In genomic region chr7:125601280-125601670, GRCm38 (mm10) we compare ENCODE assay signal across 26 mouse cellular contexts. TPM values are rescaled to one million over a fixed set of nuclear protein-coding genes. Genes with fewer than 3 reads are reported as not detected.
A peak's percentile ranks its signal among the peaks of the same experiment; 100 is the strongest.
DNase-seq lines count a peak whose midpoint lies in the region; ATAC-seq and TF ChIP-seq lines count a peak whose summit lies in the region.
"Had no signal": no experiment of that assay in that cellular context is flagged by ENCODE, and none has a peak within 500 bp of the region (broad histone marks: within the 10 kb centered on the region; RNA-seq: fewer than 3 reads in every experiment).

No protein-coding gene starts in this region.

- TF ChIP-seq POLR2A in thymus, adult 2 months (IDR thresholded peaks at IDR 0.05; ENCODE audit: control insufficient read depth, extremely low read depth, insufficient read depth, low read length, poor library complexity) = no peak

- ATAC-seq in heart, embryonic 12.5 days (ENCODE audit: insufficient number of reproducible peaks, low FRiP score) = no peak
- ATAC-seq in hindbrain, embryonic 11.5 days (ENCODE audit: low FRiP score) = no peak
- ATAC-seq: CD4-positive, CD25-positive, alpha-beta regulatory T cell, adult 4 months; forebrain, embryonic 14.5 days; hindbrain, postnatal 0 days; intestine, postnatal 0 days; lung, postnatal 0 days; midbrain, embryonic 13.5 days; Patski had no signal

- H3K9ac ChIP-seq in heart, embryonic 12.5 days = no peak overlapping the region
- H3K9ac ChIP-seq in hindbrain, embryonic 11.5 days (ENCODE audit: low read depth, low read length) = no peak overlapping the region
- H3K9ac ChIP-seq: embryonic facial prominence, embryonic 15.5 days; kidney, embryonic 15.5 days; liver, embryonic 14.5 days; midbrain, embryonic 13.5 days; stomach, embryonic 15.5 days had no signal

- WGBS in heart, embryonic 12.5 days = 80% methylated on average over 6 of the region's 6 CpGs
- WGBS in thymus, adult 2 months = 77% methylated on average over 6 of the region's 6 CpGs
- WGBS in macrophage (ENCODE audit: missing documents) = 71% methylated on average over 6 of the region's 6 CpGs
- 90% methylated on average over 6 of the region's 6 CpGs for WGBS in hindbrain, embryonic 11.5 days

- no peak overlapping the region for H3K4me3 ChIP-seq in heart, embryonic 12.5 days
- no peak overlapping the region for H3K4me3 ChIP-seq in thymus, adult 2 months (ENCODE audit: control insufficient read depth, insufficient read depth, low read length)
- peak overlapping the region; percentile 0; the same call in 1 of the 2 replicates for H3K4me3 ChIP-seq in macrophage (ENCODE audit: inconsistent target)
- no peak overlapping the region for H3K4me3 ChIP-seq in hindbrain, embryonic 11.5 days (ENCODE audit: low read depth, low read length)
- H3K4me3 ChIP-seq: embryonic facial prominence, embryonic 15.5 days; hindbrain, embryonic 10.5 days; kidney, embryonic 15.5 days; midbrain, embryonic 13.5 days; stomach, embryonic 15.5 days had no signal

- H3K27me3 ChIP-seq in heart, embryonic 12.5 days (replicated peaks) = no peaks in the 10 kb centered on the region
- no peaks in the 10 kb centered on the region for H3K27me3 ChIP-seq in thymus, adult 2 months (ENCODE audit: control insufficient read depth, insufficient read depth, low read length)
- no peaks in the 10 kb centered on the region for H3K27me3 ChIP-seq in hindbrain, embryonic 11.5 days (ENCODE audit: control insufficient read depth, insufficient read depth, low read length)
- H3K27me3 ChIP-seq: embryonic facial prominence, embryonic 15.5 days; kidney, embryonic 15.5 days; midbrain, embryonic 13.5 days; stomach, embryonic 15.5 days had no signal

- no peaks in the 10 kb centered on the region for H3K36me3 ChIP-seq in heart, embryonic 12.5 days
- H3K36me3 ChIP-seq in thymus, adult 2 months (ENCODE audit: control insufficient read depth, insufficient read depth, low read length) = no peaks in the 10 kb centered on the region
- H3K36me3 ChIP-seq in macrophage (ENCODE audit: inconsistent target) = no peaks in the 10 kb centered on the region
- no peaks in the 10 kb centered on the region for H3K36me3 ChIP-seq in hindbrain, embryonic 11.5 days (ENCODE audit: control insufficient read depth, insufficient read depth, low read length)
- H3K36me3 ChIP-seq: embryonic facial prominence, embryonic 15.5 days; hindbrain, embryonic 10.5 days; kidney, embryonic 15.5 days; midbrain, embryonic 13.5 days; stomach, embryonic 15.5 days had no signal

- no peak overlapping the region for H3K27ac ChIP-seq in heart, embryonic 12.5 days (ENCODE audit: poor library complexity, severe bottlenecking)
- H3K27ac ChIP-seq in thymus, adult 2 months (ENCODE audit: control insufficient read depth, insufficient read depth, low read length) = peak overlapping the region; percentile 28; the same call in 1 of the 2 replicates
- peak overlapping the region; percentile 98 for H3K27ac ChIP-seq in macrophage
- no peak overlapping the region for H3K27ac ChIP-seq in hindbrain, embryonic 11.5 days (ENCODE audit: low read depth, low read length)
- H3K27ac ChIP-seq: embryonic facial prominence, embryonic 15.5 days; hindbrain, postnatal 0 days; kidney, embryonic 15.5 days; liver, embryonic 14.5 days; midbrain, embryonic 13.5 days; stomach, embryonic 15.5 days had no signal

- no peak overlapping the region for H3K4me2 ChIP-seq in heart, embryonic 12.5 days
- H3K4me2 ChIP-seq in hindbrain, embryonic 11.5 days (replicated peaks; ENCODE audit: low read depth, low read length) = no peak overlapping the region
- H3K4me2 ChIP-seq: embryonic facial prominence, embryonic 15.5 days; heart, embryonic 11.5 days; kidney, embryonic 15.5 days; midbrain, embryonic 13.5 days; stomach, embryonic 15.5 days had no signal

- TF ChIP-seq CTCF in thymus, adult 2 months (IDR thresholded peaks at IDR 0.05; ENCODE audit: borderline replicate concordance, control insufficient read depth, extremely low read depth, insufficient read depth, low read length, poor library complexity) = no peak

- peaks cover 10% of the 10 kb centered on the region for H3K4me1 ChIP-seq in heart, embryonic 12.5 days (replicated peaks)
- H3K4me1 ChIP-seq in thymus, adult 2 months (replicated peaks; ENCODE audit: control insufficient read depth, insufficient read depth, low read length) = peaks cover 75% of the 10 kb centered on the region
- no peaks in the 10 kb centered on the region for H3K4me1 ChIP-seq in hindbrain, embryonic 11.5 days (replicated peaks; ENCODE audit: control insufficient read depth, insufficient read depth, low read length)
- H3K4me1 ChIP-seq: midbrain, embryonic 13.5 days had no signal

- peaks cover 37% of the 10 kb centered on the region; the same call in 1 of the 2 replicates for H3K79me2 ChIP-seq in macrophage (ENCODE audit: inconsistent target)

- H3K9me3 ChIP-seq in heart, embryonic 12.5 days (replicated peaks) = no peaks in the 10 kb centered on the region
- no peaks in the 10 kb centered on the region for H3K9me3 ChIP-seq in hindbrain, embryonic 11.5 days (ENCODE audit: control insufficient read depth, low read length)
- H3K9me3 ChIP-seq: embryonic facial prominence, embryonic 15.5 days; hindbrain, embryonic 10.5 days; kidney, embryonic 15.5 days; midbrain, embryonic 13.5 days; stomach, embryonic 15.5 days had no signal

- peak; percentile 75 for DNase-seq in heart, adult 11 months
- DNase-seq in thymus, adult 2 months = no peak
- no peak for DNase-seq in thymus, postnatal 14 days
- DNase-seq in hindbrain, embryonic 11.5 days (ENCODE audit: low spot score) = no peak
- DNase-seq in embryo, embryonic 10 days (ENCODE audit: low spot score) = no peak
- DNase-seq in gastrocnemius, adult 18-20 months (ENCODE audit: low spot score) = no peak
- DNase-seq: adrenal gland, adult 2 months; cerebellum, adult 8-10 months; cerebellum, postnatal 36 days; heart, postnatal 10 days had no signal

RNA-seq across cellular contexts. Expression of gene Il21r, which starts 2.0 kb away (rescaled TPM):
- 0.18 and 0.23 TPM in 2 replicates for polyA plus RNA-seq in heart, embryonic 12.5 days (2016; fragmentation: Nextera tagmentation; extraction: Ambion mirVana)
- polyA plus RNA-seq in thymus, adult 2 months (2012; rRNA removed) = 177 and 188 TPM in 2 replicates
- total RNA-seq in macrophage (2018; cell fraction: chromatin; rRNA removed) = 100 to 1,000 TPM in 1 of 26 experiments, 10 to 100 TPM in 18, 1 to 10 TPM in 7; 2.1 to 103 (median 34.8) TPM
- 10 to 100 TPM; 11.9 to 91.3 (median 35.2) TPM for total RNA-seq in macrophage (2018; cell fraction: cytosol; rRNA removed)
- total RNA-seq in macrophage (2018; cell fraction: nucleus; rRNA removed) = 100 to 1,000 TPM in 7 of 26 experiments, 10 to 100 TPM in 19; 11.6 to 141 (median 56.9) TPM
- polyA plus RNA-seq in macrophage (2018) = 34.1 to 93.4 TPM (median 46.8 TPM) in 3 replicates
- 0.09 and 0.25 TPM in 2 replicates for polyA plus RNA-seq in hindbrain, embryonic 11.5 days (2014; fragmentation: Nextera tagmentation; extraction: Ambion mirVana)
- under 1 TPM in 1 of 2 experiments, not detected in 1; 0.09 TPM for total RNA-seq in gastrocnemius, adult 18-20 months (2021)
- total RNA-seq: gastrocnemius, adult 8-10 months had no signal
- polyA plus RNA-seq: Patski had no signal

RNA-seq across cellular contexts. Expression of gene Il4ra, which starts 49.4 kb away (rescaled TPM):
- 3.5 and 3.8 TPM in 2 replicates for polyA plus RNA-seq in heart, embryonic 12.5 days (2016; fragmentation: Nextera tagmentation; extraction: Ambion mirVana)
- polyA plus RNA-seq in thymus, adult 2 months (2012; rRNA removed) = 141 and 189 TPM in 2 replicates
- 1,000 to 10,000 TPM in 1 of 26 experiments, 100 to 1,000 TPM in 25; 132 to 1,109 (median 198) TPM for total RNA-seq in macrophage (2018; cell fraction: chromatin; rRNA removed)
- total RNA-seq in macrophage (2018; cell fraction: cytosol; rRNA removed) = 100 to 1,000 TPM in 14 of 26 experiments, 10 to 100 TPM in 12; 66.1 to 266 (median 101) TPM
- total RNA-seq in macrophage (2018; cell fraction: nucleus; rRNA removed) = 1,000 to 10,000 TPM in 1 of 26 experiments, 100 to 1,000 TPM in 25; 132 to 1,059 (median 192) TPM
- polyA plus RNA-seq in macrophage (2018) = 95.1 to 123 TPM (median 99.7 TPM) in 3 replicates
- 2.5 and 2.6 TPM in 2 replicates for polyA plus RNA-seq in hindbrain, embryonic 11.5 days (2014; fragmentation: Nextera tagmentation; extraction: Ambion mirVana)
- total RNA-seq in gastrocnemius, adult 18-20 months (2021) = 1 to 10 TPM; 4.7 to 5.2 TPM

Comparison
In these comparisons a context has a peak if more than half of its experiments do, and no peak if none do; other contexts are left out.
1. H3K27ac ChIP-seq: peak in thymus, adult 2 months (single experiment) and macrophage (single experiment); none in heart, embryonic 12.5 days (single experiment) and hindbrain, embryonic 11.5 days (single experiment).
2. RNA of gene Il21r, which starts 2.0 kb away (polyA plus RNA-seq): 177 to 188 TPM in thymus, adult 2 months and 34.1 to 93.4 TPM in macrophage; 0.18 to 0.23 TPM in heart, embryonic 12.5 days and 0.09 to 0.25 TPM in hindbrain, embryonic 11.5 days; every median in the first group is over 10 times any median in the second.
3. RNA of gene Il4ra, which starts 49.4 kb away (polyA plus RNA-seq): 141 to 189 TPM in thymus, adult 2 months and 95.1 to 123 TPM in macrophage; 3.5 to 3.8 TPM in heart, embryonic 12.5 days and 2.5 to 2.6 TPM in hindbrain, embryonic 11.5 days; every median in the first group is over 10 times any median in the second.